Mouse (Mus musculus) liver, embryonic 11.5 days (tissue): Measurements from ENCODE around the gene Sh3d19. TPM values are rescaled to one million over a fixed set of nuclear protein-coding genes. Genes with fewer than 3 reads are reported as not detected.

Experiments used
- ATAC-seq: fragments of 200-750 bp; cut with Nextera tagmentation; replicated peaks from 2 replicates; pipeline ENCODE4 v1.8.0; 2017; ENCODE audit warnings: moderate number of reproducible peaks, mild to moderate bottlenecking, moderate TSS enrichment, moderate library complexity; ENCODE audit not compliant: low FRiP score
- DNase-seq: peaks from one replicate; pipeline ENCODE4 v3.0.0-alpha.2; 2017; ENCODE audit warnings: low spot score
- H3K27ac ChIP-seq: fragments of 300-500 bp; sonication (generic); 2 replicates; pipeline ENCODE4 v1.5.1; 2014; ENCODE audit warnings: mild to moderate bottlenecking, low read depth, low read length, control low read depth
- H3K27me3 ChIP-seq: fragments of 300-500 bp; sonication (generic); replicated peaks from 2 replicates; pipeline ENCODE4 v1.6.1; 2014; ENCODE audit warnings: low read length, mixed read lengths; ENCODE audit not compliant: control insufficient read depth, insufficient read depth
- H3K36me3 ChIP-seq: fragments of 300-500 bp; sonication (generic); 2 replicates; pipeline ENCODE4 v1.6.1; 2014; ENCODE audit warnings: mild to moderate bottlenecking, low read length, moderate library complexity, mixed read lengths; ENCODE audit not compliant: control insufficient read depth, insufficient read depth
- H3K4me1 ChIP-seq: fragments of 300-500 bp; sonication (generic); replicated peaks from 2 replicates; pipeline ENCODE4 v1.6.1; 2014; ENCODE audit warnings: low read length, mixed read lengths; ENCODE audit not compliant: control insufficient read depth, insufficient read depth
- H3K4me2 ChIP-seq: fragments of 300-500 bp; sonication (generic); 2 replicates; pipeline ENCODE4 v1.6.1; 2014; ENCODE audit warnings: mild to moderate bottlenecking, control low read depth, moderate library complexity
- H3K4me3 ChIP-seq: fragments of 300-500 bp; sonication (generic); 2 replicates; pipeline ENCODE4 v1.5.1; 2014; ENCODE audit warnings: low read depth, low read length, control low read depth
- H3K9ac ChIP-seq: fragments of 300-500 bp; sonication (generic); 2 replicates; pipeline ENCODE4 v1.6.1; 2014; ENCODE audit warnings: low read depth, low read length, control low read depth
- H3K9me3 ChIP-seq: fragments of 300-500 bp; sonication (generic); 2 replicates; pipeline ENCODE4 v1.6.1; 2016; ENCODE audit warnings: low read length, inconsistent platforms, mixed read lengths; ENCODE audit not compliant: control insufficient read depth
- WGBS: fragments of 180-500 bp; shearing (Covaris S2); extraction: QIAGEN DNeasy Blood & Tissue Kit; methylation state at CpG from one replicate; pipeline ENCODE4 v1.1.7; 2014; 5-methylcytosine and 5-hydroxymethylcytosine counted together
- polyA plus RNA-seq: library from polyadenylated mRNA; unstranded; fragments of >200 nt; fragmentation: Nextera tagmentation; extraction: Ambion mirVana; gene quantifications from 2 replicates; pipeline ENCODE4 v1.2.1, GENCODE M21; 2014

The Sh3d19 gene
- polyA plus RNA-seq, 1 experiment from 2014 or later: 20.7 TPM

- Histone ChIP-seq H3K4me3 (no peak overlapping the region), H3K27me3 (no peaks in the 10 kb centered on the region), H3K4me2 (no peak overlapping the region), H3K9me3 (no peaks in the 10 kb centered on the region), H3K9ac (no peak overlapping the region), H3K4me1 (no peaks in the 10 kb centered on the region), H3K27ac (no peak overlapping the region), H3K36me3 (no peaks in the 10 kb centered on the region; the same call in 1 of the 2 replicates)
- 86% methylated on average over 5 of the region's 5 CpGs for WGBS
- no peak for DNase-seq
- ATAC-seq: no peak
These were observed 104.7 kb downstream of the Sh3d19 start for GRCm38 (mm10) chr3:86075593-86075992.

DNA sequence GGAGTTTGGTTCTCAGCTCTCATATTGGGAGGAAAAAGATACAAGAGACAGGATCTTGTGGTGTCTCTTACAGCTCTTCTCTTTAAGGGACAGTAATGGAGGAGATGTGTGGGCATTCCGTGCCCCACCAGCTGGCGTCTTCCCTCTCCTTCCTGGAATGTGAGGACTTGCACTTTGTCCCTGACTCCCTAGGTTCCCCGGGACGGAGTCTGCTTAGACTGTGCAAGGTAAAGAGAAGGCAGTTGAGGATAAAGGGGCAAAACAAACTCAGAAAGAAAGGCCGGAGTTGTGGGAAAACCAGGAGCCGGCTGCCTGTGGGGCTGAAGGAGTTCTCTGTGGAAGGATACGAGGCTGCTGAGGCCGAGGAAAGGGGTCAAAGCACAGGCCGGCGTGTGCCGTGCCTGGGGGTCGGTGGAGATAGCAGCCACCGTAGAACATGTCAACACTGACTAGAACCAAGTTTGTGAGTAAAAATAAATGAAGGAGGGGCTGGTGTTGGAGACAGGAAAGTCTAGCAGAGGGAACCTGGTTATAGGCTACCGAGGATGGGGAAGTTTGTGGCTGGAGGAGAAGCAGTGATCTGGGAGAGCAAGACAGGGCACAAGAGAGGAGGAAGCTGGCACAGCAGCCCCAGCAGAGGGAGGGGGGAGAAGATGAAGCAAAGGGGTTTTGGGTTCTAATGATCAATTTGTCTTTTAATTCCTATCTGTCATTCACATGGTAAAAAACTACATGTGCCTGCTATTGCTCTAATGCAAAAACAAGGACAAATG, 105.8 kb downstream of the Sh3d19 start:
- ATAC-seq (no peak), DNase-seq (no peak)
- H3K27me3 ChIP-seq: no peaks in the 10 kb centered on the region
- no peaks in the 10 kb centered on the region for H3K9me3 ChIP-seq
- no peak overlapping the region for H3K9ac ChIP-seq
- no peaks in the 10 kb centered on the region; the same call in 1 of the 2 replicates for H3K36me3 ChIP-seq
- no peak overlapping the region for H3K27ac ChIP-seq
- H3K4me3 ChIP-seq: no peak overlapping the region
- WGBS: 72% methylated on average over 14 of the region's 14 CpGs
- H3K4me1 ChIP-seq: no peaks in the 10 kb centered on the region
- H3K4me2 ChIP-seq: no peak overlapping the region

GRCm38 (mm10) chr3:86083051-86083450, 112.1 kb downstream of the Sh3d19 start:
- Histone ChIP-seq H3K9me3 (no peaks in the 10 kb centered on the region), H3K4me3 (no peak overlapping the region), H3K27me3 (no peaks in the 10 kb centered on the region), H3K36me3 (no peaks in the 10 kb centered on the region; the same call in 1 of the 2 replicates), H3K4me2 (no peak overlapping the region), H3K4me1 (no peaks in the 10 kb centered on the region), H3K9ac (no peak overlapping the region), H3K27ac (no peak overlapping the region)
- 85% methylated on average over 8 of the region's 8 CpGs for WGBS
- DNase-seq (no peak), ATAC-seq (no peak)

GRCm38 (mm10) chr3:86085001-86085400, 114.1 kb downstream of the Sh3d19 start:
- H3K9me3 ChIP-seq: no peaks in the 10 kb centered on the region
- DNase-seq (no peak), ATAC-seq (no peak)
- H3K27ac ChIP-seq: no peak overlapping the region
- H3K27me3 ChIP-seq: no peaks in the 10 kb centered on the region
- no peaks in the 10 kb centered on the region for H3K4me1 ChIP-seq
- H3K4me3 ChIP-seq: no peak overlapping the region
- no peak overlapping the region for H3K9ac ChIP-seq
- 91% methylated on average over 19 of the region's 19 CpGs for WGBS
- no peak overlapping the region for H3K4me2 ChIP-seq
- no peaks in the 10 kb centered on the region for H3K36me3 ChIP-seq

DNA sequence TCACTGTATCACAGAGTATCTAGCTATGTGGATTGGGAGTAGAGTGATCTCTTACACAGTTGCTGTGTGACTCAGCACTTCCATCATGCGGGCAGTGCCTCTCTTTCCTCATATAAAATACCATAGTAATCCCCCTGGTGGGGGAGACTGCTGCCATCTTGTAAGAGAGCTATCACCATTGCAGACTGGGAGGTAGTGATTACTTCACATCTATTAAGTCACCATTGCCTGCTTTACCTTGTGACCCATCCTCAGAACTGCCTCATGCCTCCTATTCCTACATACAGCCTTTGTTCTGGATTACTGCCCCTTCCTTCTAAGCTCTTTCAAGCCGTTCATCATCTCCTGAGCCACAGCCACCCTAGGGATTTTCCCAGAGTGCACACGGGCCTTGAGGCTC, 117.0 kb downstream of the Sh3d19 start:
- no peak overlapping the region for H3K27ac ChIP-seq
- H3K9ac ChIP-seq: no peak overlapping the region
- H3K4me1 ChIP-seq: no peaks in the 10 kb centered on the region
- ATAC-seq (no peak), DNase-seq (no peak)
- no peaks in the 10 kb centered on the region for H3K36me3 ChIP-seq
- no peak overlapping the region for H3K4me3 ChIP-seq
- no peaks in the 10 kb centered on the region for H3K9me3 ChIP-seq
- H3K4me2 ChIP-seq: no peak overlapping the region
- no peaks in the 10 kb centered on the region for H3K27me3 ChIP-seq
- WGBS: 81% methylated on average over 3 of the region's 3 CpGs

DNA sequence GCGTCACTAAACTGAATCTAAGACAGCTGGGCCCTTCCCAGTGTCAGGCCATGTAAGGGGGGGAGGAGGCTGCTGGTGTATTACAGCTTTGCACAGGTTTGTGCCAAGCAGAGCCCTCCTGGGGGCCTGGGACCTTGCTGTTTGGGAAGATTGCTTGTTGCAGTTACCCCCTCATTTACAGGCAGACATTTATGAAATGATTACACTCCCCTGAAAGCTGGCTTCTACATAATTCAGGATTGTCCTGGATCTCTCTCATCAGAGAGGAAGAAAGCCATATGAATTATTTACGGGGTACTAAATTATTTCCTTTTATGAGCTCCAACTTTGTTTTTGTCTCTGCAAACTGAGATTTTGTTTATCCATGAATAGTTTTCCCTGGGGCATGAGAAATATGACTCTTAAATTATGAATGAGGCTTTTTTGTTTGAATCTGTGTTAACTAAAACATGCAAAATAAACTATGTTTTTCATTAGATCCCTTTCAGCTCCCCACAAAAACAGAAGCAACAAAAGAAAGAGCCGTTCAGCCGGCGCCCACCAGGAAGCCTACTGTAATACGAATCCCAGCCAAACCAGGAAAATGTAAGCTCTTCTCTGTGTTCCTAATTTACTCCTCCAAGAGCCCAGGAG, 122.4 kb downstream of the Sh3d19 start:
- no peak for ATAC-seq
- no peak for DNase-seq
- Histone ChIP-seq H3K27ac (no peak overlapping the region), H3K27me3 (no peaks in the 10 kb centered on the region), H3K4me1 (no peaks in the 10 kb centered on the region), H3K4me3 (no peak overlapping the region), H3K9ac (no peak overlapping the region), H3K9me3 (no peaks in the 10 kb centered on the region), H3K36me3 (0 out of 2 replicates have a peak, but pooled peaks cover 3% of the 10 kb centered on the region), H3K4me2 (no peak overlapping the region)
- WGBS: 78% methylated on average over 6 of the region's 6 CpGs

- Histone ChIP-seq H3K9me3 (no peaks in the 10 kb centered on the region), H3K4me1 (no peaks in the 10 kb centered on the region), H3K4me3 (no peak overlapping the region), H3K36me3 (0 out of 2 replicates have a peak, but pooled peaks cover 3% of the 10 kb centered on the region), H3K4me2 (no peak overlapping the region), H3K27ac (no peak overlapping the region), H3K27me3 (no peaks in the 10 kb centered on the region), H3K9ac (no peak overlapping the region)
- no peak for DNase-seq
- WGBS: 82% methylated on average over 5 of the region's 5 CpGs
- ATAC-seq: no peak
These were observed 123.0 kb downstream of the Sh3d19 start for GRCm38 (mm10) chr3:86093907-86094306.

DNA sequence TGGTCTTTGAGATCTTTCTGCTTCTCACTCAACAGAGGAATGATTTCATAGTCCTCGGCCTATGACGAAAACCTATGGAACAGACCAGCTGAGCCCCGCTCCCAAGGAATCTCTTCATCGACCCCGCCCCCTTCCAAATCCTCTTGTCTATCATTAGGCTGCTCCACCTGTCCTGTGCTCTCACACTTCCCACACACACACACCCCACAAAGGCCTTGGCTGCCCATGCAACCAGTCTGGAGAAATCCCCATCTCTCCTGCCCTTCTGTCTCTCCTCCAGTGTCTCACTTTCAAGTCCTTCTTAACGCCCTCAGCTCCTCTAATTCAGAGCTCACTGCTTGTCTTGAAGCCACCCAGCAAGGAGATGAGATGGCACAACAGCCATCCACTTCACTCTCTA, 131.0 kb downstream of the Sh3d19 start:
- ATAC-seq (no peak), DNase-seq (no peak)
- H3K4me3 ChIP-seq: no peak overlapping the region
- H3K9ac ChIP-seq: no peak overlapping the region
- 88% methylated on average over 6 of the region's 6 CpGs for WGBS
- no peak overlapping the region for H3K27ac ChIP-seq
- no peaks in the 10 kb centered on the region for H3K9me3 ChIP-seq
- H3K4me2 ChIP-seq: no peak overlapping the region
- no peaks in the 10 kb centered on the region for H3K27me3 ChIP-seq
- H3K36me3 ChIP-seq: peaks cover 6% of the 10 kb centered on the region; the same call in 1 of the 2 replicates
- no peaks in the 10 kb centered on the region for H3K4me1 ChIP-seq
